Mouse (Mus musculus): ENCODE measurements at regions not wholly inside any gene's neighbourhood (a gene's known extent, or its start where the extent isn't known, plus 50 kb on each side); places are given as distances from the start of the nearest gene placed in this dataset.

GRCm38 (mm10) chr10:118679507-118679906 is 190.5 kb downstream of the Dyrk2 start:
- no peak for ATAC-seq (ENCODE audit: insufficient read depth)
- TF ChIP-seq CTCF (IDR thresholded peaks at IDR 0.05; ENCODE audit: low read depth) = no peak
- H3K27ac ChIP-seq (ENCODE audit: low read depth) = no peak overlapping the region
- no peak overlapping the region for H3K9ac ChIP-seq
- 91% methylated on average over 5 of the region's 5 CpGs for WGBS
- no peak for DNase-seq
- H3K9me3 ChIP-seq (ENCODE audit: low read depth, low read length) = no peaks in the 10 kb centered on the region
- H3K4me1 ChIP-seq (ENCODE audit: insufficient read depth) = no peaks in the 10 kb centered on the region
- no peak overlapping the region for H3K4me2 ChIP-seq
- H3K36me3 ChIP-seq (ENCODE audit: insufficient read depth) = no peaks in the 10 kb centered on the region
- H3K27me3 ChIP-seq (ENCODE audit: insufficient read depth, low read length) = no peaks in the 10 kb centered on the region
- H3K4me3 ChIP-seq (ENCODE audit: low read depth, low read length) = no peak overlapping the region

- TF ChIP-seq CTCF (IDR thresholded peaks at IDR 0.05; ENCODE audit: low read depth) = no peak
- DNase-seq (no peak), ATAC-seq (ENCODE audit: insufficient read depth) (no peak)
- Histone ChIP-seq H3K27ac (ENCODE audit: low read depth) (no peak overlapping the region), H3K4me3 (ENCODE audit: low read depth, low read length) (no peak overlapping the region), H3K4me2 (no peak overlapping the region), H3K9me3 (ENCODE audit: low read depth, low read length) (no peaks in the 10 kb centered on the region), H3K4me1 (ENCODE audit: insufficient read depth) (no peaks in the 10 kb centered on the region), H3K9ac (no peak overlapping the region), H3K36me3 (ENCODE audit: insufficient read depth) (no peaks in the 10 kb centered on the region), H3K27me3 (ENCODE audit: insufficient read depth, low read length) (no peaks in the 10 kb centered on the region)
- 75% methylated on average over 6 of the region's 6 CpGs for WGBS
These were observed 189.1 kb downstream of the Dyrk2 start for GRCm38 (mm10) chr10:118680896-118681295.

- no peaks in the 10 kb centered on the region for H3K27me3 ChIP-seq (ENCODE audit: insufficient read depth, low read length)
- 57% methylated on average over 9 of the region's 9 CpGs for WGBS
- no peak overlapping the region for H3K9ac ChIP-seq
- no peaks in the 10 kb centered on the region for H3K4me1 ChIP-seq (ENCODE audit: insufficient read depth)
- no peaks in the 10 kb centered on the region for H3K36me3 ChIP-seq (ENCODE audit: insufficient read depth)
- no peaks in the 10 kb centered on the region for H3K9me3 ChIP-seq (ENCODE audit: low read depth, low read length)
- no peak for TF ChIP-seq CTCF (IDR thresholded peaks at IDR 0.05; ENCODE audit: low read depth)
- H3K27ac ChIP-seq (ENCODE audit: low read depth) = no peak overlapping the region
- DNase-seq (no peak), ATAC-seq (ENCODE audit: insufficient read depth) (no peak)
- H3K4me3 ChIP-seq (ENCODE audit: low read depth, low read length) = no peak overlapping the region
- H3K4me2 ChIP-seq = no peak overlapping the region
These were observed 186.7 kb downstream of the Dyrk2 start for GRCm38 (mm10) chr10:118683356-118683755.

- H3K9ac ChIP-seq = no peak overlapping the region
- ATAC-seq (ENCODE audit: insufficient read depth) = no peak
- no peak overlapping the region for H3K4me3 ChIP-seq (ENCODE audit: low read depth, low read length)
- no peak for TF ChIP-seq CTCF (IDR thresholded peaks at IDR 0.05; ENCODE audit: low read depth)
- 62% methylated on average over 3 of the region's 3 CpGs for WGBS
- no peak overlapping the region for H3K27ac ChIP-seq (ENCODE audit: low read depth)
- H3K4me1 ChIP-seq (ENCODE audit: insufficient read depth) = no peaks in the 10 kb centered on the region
- H3K4me2 ChIP-seq = no peak overlapping the region
- H3K27me3 ChIP-seq (ENCODE audit: insufficient read depth, low read length) = no peaks in the 10 kb centered on the region
- no peaks in the 10 kb centered on the region for H3K9me3 ChIP-seq (ENCODE audit: low read depth, low read length)
- DNase-seq = no peak
- no peaks in the 10 kb centered on the region for H3K36me3 ChIP-seq (ENCODE audit: insufficient read depth)
These were observed 170.7 kb downstream of the Dyrk2 start for GRCm38 (mm10) chr10:118699292-118699691.

DNA sequence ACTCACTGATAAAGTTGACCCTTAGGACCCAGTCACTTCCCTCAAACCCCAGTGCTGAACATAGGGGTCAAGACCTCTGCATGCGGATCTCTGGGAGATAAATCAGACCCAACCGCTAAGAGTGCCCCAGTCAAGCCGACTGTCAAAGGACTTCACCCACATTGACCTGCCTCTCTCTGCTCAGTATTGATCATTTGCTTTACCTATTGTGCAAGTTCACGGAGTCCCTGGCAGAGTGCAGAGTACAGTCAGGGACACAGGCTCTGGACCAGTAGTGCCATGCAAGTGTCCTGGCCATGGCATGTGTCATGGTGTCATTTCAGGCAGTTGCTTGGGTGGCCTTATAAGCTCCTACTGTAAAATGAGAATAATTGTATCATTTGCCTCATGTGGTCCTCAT is 169.9 kb downstream of the Dyrk2 start:
- H3K4me3 ChIP-seq (ENCODE audit: low read depth, low read length) = no peak overlapping the region
- 84% methylated on average over 4 of the region's 4 CpGs for whole genome bisulfite sequencing

GRCm38 (mm10) chr10:118706020-118706419 is 164.0 kb downstream of the Dyrk2 start:
- no peak overlapping the region for H3K9ac ChIP-seq
- H3K27me3 ChIP-seq (ENCODE audit: insufficient read depth, low read length) = no peaks in the 10 kb centered on the region
- no peak overlapping the region for H3K4me2 ChIP-seq
- no peak for TF ChIP-seq CTCF (IDR thresholded peaks at IDR 0.05; ENCODE audit: low read depth)
- no peak overlapping the region for H3K4me3 ChIP-seq (ENCODE audit: low read depth, low read length)
- no peaks in the 10 kb centered on the region for H3K36me3 ChIP-seq (ENCODE audit: insufficient read depth)
- H3K27ac ChIP-seq (ENCODE audit: low read depth) = no peak overlapping the region
- no peaks in the 10 kb centered on the region for H3K9me3 ChIP-seq (ENCODE audit: low read depth, low read length)
- WGBS = 87% methylated on average over 3 of the region's 3 CpGs
- ATAC-seq (ENCODE audit: insufficient read depth) (no peak), DNase-seq (no peak)
- H3K4me1 ChIP-seq (ENCODE audit: insufficient read depth) = no peaks in the 10 kb centered on the region

More for the DNA sequence above, 169.9 kb downstream of the Dyrk2 start:
- Histone ChIP-seq H3K9ac (no peak overlapping the region), H3K36me3 (ENCODE audit: insufficient read depth) (no peaks in the 10 kb centered on the region), H3K27ac (ENCODE audit: low read depth) (no peak overlapping the region), H3K4me2 (no peak overlapping the region), H3K4me1 (ENCODE audit: insufficient read depth) (no peaks in the 10 kb centered on the region), H3K9me3 (ENCODE audit: low read depth, low read length) (no peaks in the 10 kb centered on the region), H3K27me3 (ENCODE audit: insufficient read depth, low read length) (no peaks in the 10 kb centered on the region)
- no peak for ATAC-seq (ENCODE audit: insufficient read depth)
- no peak for TF ChIP-seq CTCF (IDR thresholded peaks at IDR 0.05; ENCODE audit: low read depth)
- DNase-seq = no peak

- WGBS = 92% methylated on average over 8 of the region's 8 CpGs
- H3K4me2 ChIP-seq = no peak overlapping the region
These were observed 160.3 kb downstream of the Dyrk2 start for GRCm38 (mm10) chr10:118709718-118710117.

GRCm38 (mm10) chr10:118711529-118711928 is 158.5 kb downstream of the Dyrk2 start:
- no peaks in the 10 kb centered on the region for H3K36me3 ChIP-seq (ENCODE audit: insufficient read depth)
- TF ChIP-seq CTCF (IDR thresholded peaks at IDR 0.05; ENCODE audit: low read depth) = no peak
- H3K27me3 ChIP-seq (ENCODE audit: insufficient read depth, low read length) = no peaks in the 10 kb centered on the region
- 64% methylated on average over 3 of the region's 3 CpGs for WGBS
- ATAC-seq (ENCODE audit: insufficient read depth) (no peak), DNase-seq (no peak)
- H3K9me3 ChIP-seq (ENCODE audit: low read depth, low read length) = no peaks in the 10 kb centered on the region
- H3K4me2 ChIP-seq = no peak overlapping the region
- no peak overlapping the region for H3K4me3 ChIP-seq (ENCODE audit: low read depth, low read length)
- H3K27ac ChIP-seq (ENCODE audit: low read depth) = no peak overlapping the region
- no peak overlapping the region for H3K9ac ChIP-seq
- H3K4me1 ChIP-seq (ENCODE audit: insufficient read depth) = no peaks in the 10 kb centered on the region

More at GRCm38 (mm10) chr10:118709718-118710117, 160.3 kb downstream of the Dyrk2 start:
- no peaks in the 10 kb centered on the region for H3K36me3 ChIP-seq (ENCODE audit: insufficient read depth)
- ATAC-seq (ENCODE audit: insufficient read depth) (no peak), DNase-seq (no peak)
- no peaks in the 10 kb centered on the region for H3K27me3 ChIP-seq (ENCODE audit: insufficient read depth, low read length)
- no peak overlapping the region for H3K27ac ChIP-seq (ENCODE audit: low read depth)
- H3K9ac ChIP-seq = no peak overlapping the region
- H3K9me3 ChIP-seq (ENCODE audit: low read depth, low read length) = no peaks in the 10 kb centered on the region
- H3K4me1 ChIP-seq (ENCODE audit: insufficient read depth) = no peaks in the 10 kb centered on the region
- TF ChIP-seq CTCF (IDR thresholded peaks at IDR 0.05; ENCODE audit: low read depth) = no peak
- H3K4me3 ChIP-seq (ENCODE audit: low read depth, low read length) = no peak overlapping the region

Data from lung, embryonic 14.5 days (tissue).